Mouse (Mus musculus) spleen, adult 2 months (tissue): ENCODE data around the gene Zcchc14. TPM values are rescaled to one million over a fixed set of nuclear protein-coding genes. Genes with fewer than 3 reads are reported as not detected.
A peak's percentile ranks its signal among the peaks of the same experiment; 100 is the strongest.

Experiments used
- DNase-seq, 2 experiments: peaks; one replicate each; pipeline versions ENCODE4 v3.0.0 to v3.0.0-alpha.2; 2012 to 2021; ENCODE audit warnings: low spot score in 2 of 2, low read depth in 1 of 2
- H3K27ac ChIP-seq: fragments of 200-500 bp; 2 replicates; pipeline ENCODE4 v1.5.1; 2012; ENCODE audit warnings: low read length, inconsistent platforms; ENCODE audit not compliant: insufficient read depth
- H3K27me3 ChIP-seq: fragments of 200-500 bp; 2 replicates; pipeline ENCODE4 v1.6.1; 2012; ENCODE audit warnings: mild to moderate bottlenecking, moderate library complexity, low read length, inconsistent platforms; ENCODE audit not compliant: control insufficient read depth, insufficient read depth
- H3K36me3 ChIP-seq: fragments of 200-500 bp; 2 replicates; pipeline ENCODE4 v1.6.1; 2012; ENCODE audit warnings: mild to moderate bottlenecking, low read length, inconsistent platforms; ENCODE audit not compliant: control insufficient read depth, insufficient read depth
- H3K4me1 ChIP-seq: fragments of 200-500 bp; 2 replicates; pipeline ENCODE4 v1.6.1; 2011; ENCODE audit warnings: inconsistent platforms; ENCODE audit not compliant: control insufficient read depth, insufficient read depth, insufficient read length
- H3K4me3 ChIP-seq: fragments of 200-500 bp; 2 replicates; pipeline ENCODE4 v1.5.1; 2011; ENCODE audit warnings: mild to moderate bottlenecking, inconsistent platforms; ENCODE audit not compliant: insufficient read depth, insufficient read length; ENCODE audit errors: extremely low read depth
- CTCF ChIP-seq: fragments of 200-500 bp; IDR thresholded peaks from 2 replicates; pipeline ENCODE4 v1.5.1; 2011; ENCODE audit warnings: mild to moderate bottlenecking, inconsistent platforms; ENCODE audit not compliant: insufficient read depth, insufficient read length, insufficient replicate concordance; ENCODE audit errors: extremely low read depth
- POLR2A ChIP-seq: fragments of 200-500 bp; IDR thresholded peaks from 2 replicates; pipeline ENCODE4 v1.6.1; 2011; ENCODE audit warnings: low read depth, low read length, inconsistent platforms
- WGBS: fragments of 180-500 bp; shearing (Covaris S2); methylation state at CpG from one replicate; pipeline ENCODE4 v1.1.7; 2018; 5-methylcytosine and 5-hydroxymethylcytosine counted together
- polyA plus RNA-seq: library from polyadenylated mRNA; depleted of rRNA; stranded (reverse); fragments of >200 nt; gene quantifications from 2 replicates; pipeline ENCODE4 v1.2.3, GENCODE M21; 2012

The Zcchc14 gene
- polyA plus RNA-seq, 1 experiment = 8.2 TPM

DNA sequence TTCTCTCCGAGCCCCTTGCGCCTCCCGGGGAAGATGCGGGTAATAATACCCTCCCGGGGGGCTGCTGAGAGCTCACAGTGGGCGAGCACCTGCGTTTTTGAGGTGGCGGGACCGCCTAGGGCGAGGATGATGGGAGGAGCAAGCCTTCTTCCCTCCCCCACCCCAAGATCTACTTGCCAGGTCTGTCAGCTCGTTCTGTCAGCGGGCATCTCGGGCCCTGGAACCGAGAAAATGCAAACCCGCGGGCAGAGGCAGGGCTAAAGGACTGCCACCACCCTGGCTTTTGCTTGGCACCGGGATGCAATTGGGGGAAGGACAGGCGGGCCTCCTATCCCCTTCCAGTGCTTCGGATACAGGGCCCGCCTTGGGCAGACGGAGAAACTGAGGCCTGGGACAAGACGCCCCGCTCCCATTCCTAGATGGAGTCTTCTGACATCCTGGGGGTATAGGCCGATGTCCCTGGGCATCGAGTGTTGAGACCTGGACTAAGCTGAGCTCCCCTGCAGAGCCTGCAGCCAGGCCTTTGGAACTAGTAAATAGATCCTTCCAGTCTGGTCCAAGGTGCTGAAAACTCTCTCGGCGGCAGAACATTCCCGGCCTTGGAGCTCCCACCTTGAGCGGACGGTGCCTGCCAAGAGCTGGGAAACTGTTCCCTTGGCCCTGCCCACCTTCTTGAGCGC, 779 bp upstream of the Zcchc14 start:
- peak overlapping the region; percentile 30; the same call in 1 of the 2 replicates for H3K4me3 ChIP-seq
- H3K27me3 ChIP-seq = peaks cover 8% of the 10 kb centered on the region
- WGBS = 17% methylated on average over 31 of the region's 31 CpGs
- no peak for TF ChIP-seq CTCF
- DNase-seq = no peak
- peaks cover 3% of the 10 kb centered on the region; the same call in 1 of the 2 replicates for H3K4me1 ChIP-seq
- no peaks in the 10 kb centered on the region for H3K36me3 ChIP-seq
- H3K27ac ChIP-seq = peak overlapping the region; percentile 33; the same call in 1 of the 2 replicates

DNA sequence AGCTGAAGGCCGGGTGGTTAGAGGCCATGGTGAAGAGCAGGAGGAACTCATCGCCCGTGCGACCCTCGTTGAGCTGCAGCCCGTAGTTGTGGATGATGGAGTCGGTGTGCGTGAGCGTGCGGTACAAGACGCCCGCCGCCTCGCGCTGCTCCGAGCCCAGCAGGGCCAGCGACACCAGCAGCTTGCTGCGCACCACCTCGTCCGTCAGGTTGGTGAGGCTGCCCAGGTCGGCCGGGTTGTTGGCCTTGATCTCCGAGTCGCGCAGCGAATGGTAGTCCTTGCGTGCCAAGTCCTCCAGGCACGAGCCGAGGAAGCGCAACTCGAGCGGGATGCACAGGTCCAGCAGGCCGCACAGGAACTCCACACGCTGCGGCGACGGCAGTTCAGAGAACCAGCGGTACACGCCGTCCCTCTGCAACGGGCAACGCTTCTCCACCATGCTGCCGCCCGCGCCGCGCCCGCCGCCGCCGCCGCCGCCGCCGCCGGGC, 783 bp downstream of the Zcchc14 start:
- Histone ChIP-seq H3K36me3 (no peaks in the 10 kb centered on the region), H3K27me3 (peaks cover 8% of the 10 kb centered on the region), H3K4me3 (peak overlapping the region; percentile 39; the same call in 1 of the 2 replicates), H3K4me1 (peaks cover 3% of the 10 kb centered on the region; the same call in 1 of the 2 replicates), H3K27ac (no peak overlapping the region)
- TF ChIP-seq CTCF (no peak), POLR2A (no peak)
- DNase-seq = no peak
- WGBS = 14% methylated on average over 56 of the region's 56 CpGs

DNA sequence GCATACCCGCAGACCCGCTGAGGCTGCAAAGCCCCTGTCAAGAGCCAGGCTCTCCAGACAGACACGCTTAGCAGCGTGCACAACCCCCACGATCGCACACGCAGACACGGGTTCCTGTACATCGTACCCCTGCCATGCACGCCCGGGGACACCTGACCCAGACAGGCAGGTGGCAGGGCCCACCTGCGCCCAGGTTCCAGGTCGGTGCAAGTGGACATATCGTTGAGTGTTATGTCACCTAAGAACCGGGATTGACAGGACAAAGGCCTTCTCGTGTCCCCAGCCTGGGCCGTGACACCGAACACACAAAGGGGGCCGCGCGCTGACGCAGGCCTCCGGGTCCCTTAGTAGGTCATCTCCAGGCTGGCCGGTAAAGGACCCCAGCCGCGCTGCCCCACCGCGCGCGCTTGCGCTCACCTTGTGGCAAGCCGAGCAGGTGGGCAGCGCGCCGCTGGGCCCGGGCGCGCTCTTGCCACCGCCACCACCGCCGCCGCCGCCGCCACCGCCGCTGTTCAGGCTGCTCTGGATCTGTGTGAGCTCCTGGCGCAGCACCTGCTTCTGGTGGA, 1.3 kb downstream of the Zcchc14 start:
- Histone ChIP-seq H3K4me3 (peak overlapping the region; percentile 39; the same call in 1 of the 2 replicates), H3K4me1 (peaks cover 3% of the 10 kb centered on the region; the same call in 1 of the 2 replicates), H3K27me3 (peaks cover 8% of the 10 kb centered on the region), H3K36me3 (no peaks in the 10 kb centered on the region), H3K27ac (no peak overlapping the region)
- no peak for DNase-seq
- 22% methylated on average over 47 of the region's 47 CpGs for WGBS
- TF ChIP-seq POLR2A (no peak), CTCF (no peak)

DNA sequence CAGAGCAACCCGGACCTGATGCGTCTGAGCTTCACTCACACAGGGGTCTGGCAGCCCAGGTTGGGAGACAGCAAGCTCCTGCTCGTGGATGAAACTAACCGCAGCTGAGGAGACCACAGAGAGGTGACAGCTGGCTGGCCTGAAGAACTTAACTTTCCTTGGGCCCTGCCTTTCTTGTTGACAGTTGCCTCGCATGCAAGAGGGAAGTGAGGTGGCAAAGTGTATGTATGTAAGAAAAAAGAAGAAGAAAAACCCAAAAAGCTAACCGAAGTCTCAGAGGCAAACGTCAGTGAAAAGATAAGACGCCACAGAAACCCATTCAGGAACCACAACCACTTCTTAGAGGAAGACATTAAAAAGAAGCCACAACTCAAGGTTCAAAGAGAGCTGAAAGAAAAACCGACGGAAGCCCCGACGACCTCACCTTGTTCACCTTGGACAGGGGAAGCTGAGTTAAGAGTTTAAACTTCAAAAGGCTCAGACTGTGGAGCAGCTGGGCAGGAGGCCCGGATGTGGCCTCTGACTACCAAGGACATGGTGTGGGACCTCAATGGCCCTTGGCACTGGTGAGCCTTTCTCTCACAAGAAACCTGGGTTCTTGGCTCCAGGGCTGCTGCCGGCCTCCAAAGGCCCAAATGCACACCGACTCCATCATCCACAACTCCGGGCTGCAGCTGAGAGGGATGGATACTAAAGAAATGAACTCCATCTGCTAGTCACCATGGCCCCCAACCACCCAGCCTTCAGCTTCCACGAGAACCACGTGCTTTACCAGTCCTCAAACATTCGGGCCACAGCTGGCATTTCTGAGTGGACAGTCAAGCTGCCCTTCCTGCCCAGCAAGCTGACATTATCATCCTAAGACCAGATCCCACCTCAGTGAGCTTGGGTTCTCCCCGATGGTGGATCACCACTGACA, 2.1 kb downstream of the Zcchc14 start:
- 22% methylated on average over 20 of the region's 20 CpGs for WGBS
- Histone ChIP-seq H3K4me3 (no peak overlapping the region), H3K27ac (no peak overlapping the region), H3K36me3 (no peaks in the 10 kb centered on the region), H3K27me3 (peaks cover 8% of the 10 kb centered on the region), H3K4me1 (peaks cover 3% of the 10 kb centered on the region; the same call in 1 of the 2 replicates)
- peak in 1 of 2 experiments; percentile 4 for DNase-seq
- TF ChIP-seq CTCF (no peak), POLR2A (no peak)

DNA sequence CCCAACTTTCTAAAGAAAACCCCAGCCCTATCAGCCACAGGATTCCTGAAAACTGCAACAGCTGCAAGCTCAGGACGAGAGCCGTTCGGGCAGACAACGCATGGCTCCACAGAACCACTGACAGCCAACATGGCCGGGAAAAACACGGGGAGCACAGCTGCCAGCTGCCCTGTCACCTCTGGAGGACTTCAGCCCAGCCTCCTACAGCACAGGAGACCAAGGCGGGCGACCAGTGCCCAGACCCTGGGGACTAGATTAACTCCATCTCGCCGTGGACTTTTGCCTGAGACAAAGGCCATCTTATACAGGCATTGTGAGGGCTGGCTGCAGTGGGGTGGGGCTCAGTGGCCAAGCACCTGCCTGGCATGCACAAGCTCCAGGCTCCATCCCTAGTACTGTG, 2.8 kb downstream of the Zcchc14 start:
- DNase-seq = no peak
- WGBS = 75% methylated on average over 10 of the region's 10 CpGs

DNA sequence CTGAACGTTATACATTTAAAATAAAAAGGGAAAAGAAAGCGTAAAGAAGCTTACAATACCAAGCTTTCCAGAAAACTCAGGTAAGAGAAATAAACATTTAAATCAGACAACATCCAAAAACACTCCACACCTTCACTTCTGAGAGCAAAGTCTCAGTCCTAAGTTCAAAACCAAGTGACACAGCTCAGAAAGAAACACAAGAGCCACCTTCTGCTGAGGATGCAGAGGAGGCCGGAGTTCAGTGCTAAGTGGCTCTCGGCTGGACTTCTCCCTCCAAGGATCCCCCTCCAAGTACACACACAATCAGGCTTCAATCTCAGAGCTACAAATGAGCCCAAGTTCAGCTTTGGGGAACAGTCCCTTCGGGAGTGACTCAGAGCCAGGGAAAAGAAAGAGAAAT, 3.3 kb downstream of the Zcchc14 start:
- Histone ChIP-seq H3K27me3 (peaks cover 8% of the 10 kb centered on the region), H3K4me3 (no peak overlapping the region), H3K27ac (no peak overlapping the region), H3K36me3 (no peaks in the 10 kb centered on the region), H3K4me1 (peaks cover 3% of the 10 kb centered on the region; the same call in 1 of the 2 replicates)
- no peak for TF ChIP-seq POLR2A
- no peak for TF ChIP-seq CTCF
- DNase-seq = no peak
- 77% methylated on average over 5 of the region's 5 CpGs for WGBS

More for the DNA sequence above, 2.8 kb downstream of the Zcchc14 start:
- peaks cover 3% of the 10 kb centered on the region; the same call in 1 of the 2 replicates for H3K4me1 ChIP-seq
- no peak overlapping the region for H3K27ac ChIP-seq
- H3K27me3 ChIP-seq = peaks cover 8% of the 10 kb centered on the region
- H3K4me3 ChIP-seq = no peak overlapping the region
- H3K36me3 ChIP-seq = no peaks in the 10 kb centered on the region
- no peak for TF ChIP-seq POLR2A
- no peak for TF ChIP-seq CTCF
